Mouse (Mus musculus) midbrain, postnatal 0 days (tissue): Measurements from ENCODE around the gene Cd300lb. TPM values are rescaled to one million over a fixed set of nuclear protein-coding genes. Genes with fewer than 3 reads are reported as not detected.

Experiments used
- ATAC-seq: fragments of 200-750 bp; cut with Nextera tagmentation; 2 replicates; pipeline ENCODE4 v1.8.0; 2017; ENCODE audit warnings: moderate number of reproducible peaks, mild to moderate bottlenecking, moderate TSS enrichment, moderate library complexity; ENCODE audit not compliant: low FRiP score
- DNase-seq: peaks from one replicate; pipeline ENCODE4 v3.0.0-alpha.2; 2015; ENCODE audit warnings: low spot score
- H3K27ac ChIP-seq: fragments of 300-500 bp; sonication (generic); 2 replicates; pipeline ENCODE4 v1.5.1; 2014; ENCODE audit warnings: low read depth, mild to moderate bottlenecking, low read length, mixed read lengths
- H3K27me3 ChIP-seq: fragments of 300-500 bp; sonication (generic); 2 replicates; pipeline ENCODE4 v1.6.1; 2014; ENCODE audit warnings: low read length, control low read depth, mixed read lengths; ENCODE audit not compliant: insufficient read depth
- H3K36me3 ChIP-seq: fragments of 300-500 bp; sonication (generic); 2 replicates; pipeline ENCODE4 v1.6.1; 2014; ENCODE audit warnings: low read length, control low read depth, mixed read lengths; ENCODE audit not compliant: insufficient read depth
- H3K4me1 ChIP-seq: fragments of 300-500 bp; sonication (generic); 2 replicates; pipeline ENCODE4 v1.6.1; 2014; ENCODE audit warnings: mild to moderate bottlenecking, control low read depth, antibody characterized with exemption, low read length, mixed read lengths; ENCODE audit not compliant: insufficient read depth
- H3K4me2 ChIP-seq: fragments of 300-500 bp; sonication (generic); 2 replicates; pipeline ENCODE4 v1.6.1; 2014; ENCODE audit warnings: low read depth, mild to moderate bottlenecking, low read length, mixed read lengths; ENCODE audit not compliant: poor library complexity, severe bottlenecking
- H3K4me3 ChIP-seq: fragments of 300-500 bp; sonication (generic); 2 replicates; pipeline ENCODE4 v1.5.1; 2014; ENCODE audit warnings: low read depth, mild to moderate bottlenecking, low read length, moderate library complexity
- H3K9ac ChIP-seq: fragments of 300-500 bp; sonication (generic); replicated peaks from 2 replicates; pipeline ENCODE4 v1.6.1; 2014; ENCODE audit warnings: mild to moderate bottlenecking, low read length, moderate library complexity, mixed read lengths; ENCODE audit not compliant: poor library complexity, severe bottlenecking
- H3K9me3 ChIP-seq: fragments of 300-500 bp; sonication (generic); 2 replicates; pipeline ENCODE4 v1.6.1; 2016; ENCODE audit warnings: low read length, control low read depth
- CTCF ChIP-seq: IDR thresholded peaks from 2 replicates; pipeline ENCODE4 v1.5.1; 2016; ENCODE audit warnings: antibody characterized with exemption, mild to moderate bottlenecking
- WGBS: fragments of 180-500 bp; shearing (Covaris S2); extraction: QIAGEN DNeasy Blood & Tissue Kit; methylation state at CpG from one replicate; pipeline ENCODE4 v1.1.7; 2014; 5-methylcytosine and 5-hydroxymethylcytosine counted together
- polyA plus RNA-seq: library from polyadenylated mRNA; unstranded; fragments of >200 nt; fragmentation: Nextera tagmentation; extraction: Ambion mirVana; gene quantifications from 2 replicates; pipeline ENCODE4 v1.2.1, GENCODE M21; 2015
- total RNA-seq: library from RNA; depleted of rRNA; stranded (reverse); fragments of >200 nt; gene quantifications from 2 replicates; pipeline ENCODE4 v1.2.3, GENCODE M21; 2014

Cd300lb gene
- total and polyA plus RNA-seq, 2 experiments from 2014 or later: 0.05 TPM

DNA sequence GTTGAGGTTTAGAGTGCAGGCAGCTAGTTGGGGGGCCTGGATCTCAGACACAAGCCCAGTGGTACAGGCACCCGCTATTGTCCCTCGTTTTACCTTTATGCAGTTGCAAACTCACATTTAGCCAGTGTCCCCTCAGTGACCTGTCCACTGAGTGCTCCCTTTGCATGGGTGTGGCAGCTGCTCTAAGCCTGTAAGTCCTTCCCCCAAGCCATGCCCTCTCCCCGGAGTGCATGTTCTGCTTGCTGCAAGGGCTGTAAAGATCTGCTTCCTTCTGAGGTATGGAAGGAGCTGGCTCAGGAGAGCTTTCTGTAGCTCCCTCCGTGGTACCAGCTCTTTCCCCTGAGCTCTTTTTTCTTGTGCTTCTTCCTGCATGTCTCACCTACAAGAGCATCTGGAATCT, 595 bp downstream of the Cd300lb start:
- 79% methylated on average over 4 of the region's 4 CpGs for WGBS

DNA sequence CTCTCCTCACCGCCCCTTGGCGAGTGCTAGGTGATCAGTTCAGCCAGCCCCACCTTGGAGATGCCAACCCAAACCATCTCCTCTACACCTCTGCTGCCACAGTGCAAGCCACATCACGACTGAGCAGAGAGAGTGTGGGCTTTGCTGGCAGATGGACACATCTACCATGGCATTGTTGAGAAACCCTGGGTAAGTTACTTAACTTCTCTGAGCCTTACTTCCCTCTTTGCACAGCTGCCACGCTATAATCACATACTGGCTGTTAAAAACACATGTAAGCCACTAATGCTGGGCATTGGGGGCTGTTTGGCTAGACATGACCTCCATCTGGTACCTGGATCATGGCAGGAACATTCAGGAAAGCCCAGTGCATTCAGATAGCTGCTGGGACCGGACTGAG, 3.1 kb downstream of the Cd300lb start:
- 84% methylated on average over 5 of the region's 5 CpGs for WGBS
- H3K9me3 ChIP-seq: no peaks in the 10 kb centered on the region
- H3K27ac ChIP-seq: no peak overlapping the region
- H3K36me3 ChIP-seq: no peaks in the 10 kb centered on the region
- no peak overlapping the region for H3K4me3 ChIP-seq
- H3K4me2 ChIP-seq: no peak overlapping the region
- no peak for ATAC-seq
- DNase-seq: no peak
- TF ChIP-seq CTCF: no peak
- H3K27me3 ChIP-seq: no peaks in the 10 kb centered on the region
- H3K9ac ChIP-seq: no peak overlapping the region
- no peaks in the 10 kb centered on the region for H3K4me1 ChIP-seq

More for the DNA sequence above, 595 bp downstream of the Cd300lb start:
- no peaks in the 10 kb centered on the region for H3K4me1 ChIP-seq
- H3K9ac ChIP-seq: no peak overlapping the region
- H3K9me3 ChIP-seq: no peaks in the 10 kb centered on the region
- H3K4me2 ChIP-seq: no peak overlapping the region
- H3K36me3 ChIP-seq: no peaks in the 10 kb centered on the region
- no peak overlapping the region for H3K4me3 ChIP-seq
- ATAC-seq: no peak
- DNase-seq: no peak
- no peak overlapping the region for H3K27ac ChIP-seq
- no peak for TF ChIP-seq CTCF
- no peaks in the 10 kb centered on the region for H3K27me3 ChIP-seq

DNA sequence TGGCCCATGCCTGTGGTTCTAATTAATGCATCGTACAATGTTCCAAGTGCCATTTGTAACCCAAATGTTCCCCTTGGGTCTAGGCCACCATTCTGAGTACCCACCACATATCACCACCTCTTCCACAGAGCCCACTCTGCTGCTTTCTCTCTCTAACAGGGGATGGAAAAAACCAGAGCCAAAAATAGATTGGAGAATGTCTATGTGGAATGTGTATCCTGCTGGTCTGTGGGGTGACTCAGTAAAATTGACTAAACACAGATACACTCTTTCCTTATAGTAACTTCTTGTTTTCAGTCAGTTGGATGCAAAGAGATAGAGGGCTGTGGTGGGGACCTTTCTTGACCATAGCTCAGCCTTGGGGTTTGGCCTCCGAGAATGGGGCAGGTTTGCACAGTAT, 4.6 kb downstream of the Cd300lb start:
- no peaks in the 10 kb centered on the region for H3K27me3 ChIP-seq
- H3K4me3 ChIP-seq: no peak overlapping the region
- DNase-seq: no peak
- H3K4me2 ChIP-seq: no peak overlapping the region
- H3K27ac ChIP-seq: no peak overlapping the region
- no peaks in the 10 kb centered on the region for H3K4me1 ChIP-seq
- no peak for TF ChIP-seq CTCF
- no peaks in the 10 kb centered on the region for H3K36me3 ChIP-seq
- H3K9ac ChIP-seq: no peak overlapping the region
- 85% methylated on average over 2 of the region's 2 CpGs for WGBS
- H3K9me3 ChIP-seq: no peaks in the 10 kb centered on the region
- no peak for ATAC-seq

DNA sequence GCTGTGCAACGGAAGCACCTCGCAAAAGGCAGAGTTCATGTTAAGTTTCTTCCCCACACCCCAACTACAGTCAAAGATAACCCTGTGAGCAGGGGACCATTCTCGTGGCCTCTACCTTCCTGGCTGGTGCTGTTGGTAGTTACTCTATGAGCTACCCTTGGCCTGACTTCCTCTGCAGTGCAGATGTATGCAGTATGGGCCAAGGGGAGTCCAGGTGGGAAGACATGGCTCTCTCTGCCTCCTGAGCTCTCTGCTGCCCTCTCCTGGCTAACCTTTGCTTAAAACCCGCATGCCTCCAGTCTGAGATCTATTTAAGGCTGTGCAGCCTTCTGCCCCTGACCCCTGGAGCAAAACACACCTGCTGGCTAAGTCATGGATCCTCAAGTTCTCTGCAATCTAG, 10.2 kb downstream of the Cd300lb start:
- no peak for ATAC-seq
- H3K36me3 ChIP-seq: no peaks in the 10 kb centered on the region
- WGBS: 68% methylated on average over 4 of the region's 4 CpGs
- no peak for DNase-seq
- H3K27me3 ChIP-seq: no peaks in the 10 kb centered on the region
- no peak overlapping the region for H3K4me3 ChIP-seq
- peak; percentile 32 for TF ChIP-seq CTCF
- H3K27ac ChIP-seq: no peak overlapping the region
- H3K4me1 ChIP-seq: no peaks in the 10 kb centered on the region
- H3K9ac ChIP-seq: no peak overlapping the region
- peaks cover 4% of the 10 kb centered on the region; the same call in 1 of the 2 replicates for H3K9me3 ChIP-seq
- H3K4me2 ChIP-seq: no peak overlapping the region

DNA sequence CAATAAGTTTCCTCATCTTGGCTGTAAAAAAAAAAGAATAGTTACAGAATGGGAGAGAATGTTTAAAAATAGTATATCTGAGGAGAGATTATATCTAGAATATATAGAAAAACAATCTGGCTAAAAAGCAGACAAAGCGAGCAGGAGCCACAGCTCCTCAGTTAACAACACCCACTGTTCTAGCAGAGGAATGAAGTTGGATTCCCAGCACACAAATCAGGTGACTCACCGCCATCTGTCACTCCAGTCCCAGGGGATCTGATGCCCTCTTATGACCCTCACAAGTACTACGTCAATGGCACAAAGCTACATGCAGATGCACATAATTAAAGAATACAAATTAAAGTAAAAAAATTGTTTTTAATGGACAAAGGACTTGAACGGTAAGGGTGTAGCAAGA, 11.7 kb downstream of the Cd300lb start:
- no peak for TF ChIP-seq CTCF
- no peak overlapping the region for H3K4me3 ChIP-seq
- peaks cover 4% of the 10 kb centered on the region; the same call in 1 of the 2 replicates for H3K9me3 ChIP-seq
- H3K27ac ChIP-seq: no peak overlapping the region
- no peaks in the 10 kb centered on the region for H3K27me3 ChIP-seq
- DNase-seq (no peak), ATAC-seq (no peak)
- no peaks in the 10 kb centered on the region for H3K36me3 ChIP-seq
- no peak overlapping the region for H3K9ac ChIP-seq
- 83% methylated on average over 4 of the region's 4 CpGs for WGBS
- no peak overlapping the region for H3K4me2 ChIP-seq
- no peaks in the 10 kb centered on the region for H3K4me1 ChIP-seq

DNA sequence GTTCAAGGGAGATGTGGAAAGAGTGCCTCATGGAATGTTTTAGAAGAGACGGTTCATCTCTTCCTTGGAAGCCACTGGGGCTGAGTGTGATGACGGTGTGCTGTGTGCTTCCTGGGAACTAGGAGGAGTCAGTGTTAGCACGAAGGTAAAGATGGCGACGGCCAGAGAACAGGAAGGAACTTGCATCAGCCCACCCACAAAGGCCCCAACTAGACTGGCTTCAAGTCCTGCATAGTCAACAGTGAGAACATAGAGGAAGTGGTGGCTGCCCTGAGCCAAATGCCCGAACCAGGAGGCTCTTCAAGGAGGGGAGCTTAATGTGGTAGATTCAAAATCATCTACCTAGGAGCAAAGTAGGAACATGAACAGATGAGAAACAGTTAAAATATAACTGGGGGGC, 17.1 kb downstream of the Cd300lb start:
- 80% methylated on average over 6 of the region's 6 CpGs for WGBS
- Histone ChIP-seq H3K9me3 (no peaks in the 10 kb centered on the region), H3K4me2 (no peak overlapping the region), H3K36me3 (no peaks in the 10 kb centered on the region), H3K27ac (no peak overlapping the region), H3K27me3 (no peaks in the 10 kb centered on the region), H3K9ac (no peak overlapping the region), H3K4me3 (no peak overlapping the region), H3K4me1 (no peaks in the 10 kb centered on the region)
- ATAC-seq (no peak), DNase-seq (no peak)
- TF ChIP-seq CTCF: no peak
